Mouse (Mus musculus): ENCODE data around the gene Wdr38. TPM values are rescaled to one million over a fixed set of nuclear protein-coding genes. Genes with fewer than 3 reads are reported as not detected.
"Not testable (repeated sequence)": the region's sequence is repeated elsewhere in the genome, so short reads cannot be mapped to it uniquely, and the experiment has no call there.

The Wdr38 gene
- polyA plus RNA-seq, 1 experiment from 2014 or later = 1.6 TPM

DNA sequence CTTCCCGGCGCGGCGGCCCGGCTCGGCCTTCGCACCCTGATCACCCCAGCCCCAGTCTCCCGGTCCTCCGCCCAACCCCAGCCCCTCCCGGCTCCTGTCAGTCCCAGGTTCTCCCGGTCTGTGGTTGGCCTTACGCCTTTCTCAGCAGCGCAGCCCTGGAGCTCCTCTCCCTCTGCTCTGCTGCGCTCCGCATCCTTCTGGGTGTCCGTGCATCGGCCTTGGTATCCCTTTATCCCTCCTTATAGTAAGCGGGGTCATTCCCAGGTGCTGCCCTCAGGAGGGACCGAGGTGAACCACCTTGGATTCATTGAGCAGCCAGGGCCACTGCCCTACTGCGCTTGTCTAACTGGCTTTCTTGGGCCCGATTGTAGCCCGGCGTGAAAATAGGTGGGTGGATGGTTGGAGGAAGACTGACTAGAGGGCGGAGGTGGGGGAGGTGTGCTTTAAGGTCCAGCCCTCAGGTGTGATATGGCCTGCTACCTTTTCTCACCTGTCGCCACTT, 11.1 kb downstream of the Wdr38 start:
- Histone ChIP-seq H3K4me1 (peaks cover 53% of the 10 kb centered on the region), H3K4me3 (replicated peaks) (peak overlapping the region; percentile 87), H3K9me3 (replicated peaks) (no peaks in the 10 kb centered on the region), H3K9ac (replicated peaks) (peak overlapping the region; percentile 98), H3K4me2 (peak overlapping the region; percentile 89), H3K36me3 (peaks cover 17% of the 10 kb centered on the region), H3K27me3 (replicated peaks) (no peaks in the 10 kb centered on the region), H3K27ac (replicated peaks) (peak overlapping the region; percentile 94)
- peak; percentile 64 for ATAC-seq (ENCODE audit: low FRiP score)
- under 1% methylated on average over 25 of the region's 25 CpGs for WGBS

DNA sequence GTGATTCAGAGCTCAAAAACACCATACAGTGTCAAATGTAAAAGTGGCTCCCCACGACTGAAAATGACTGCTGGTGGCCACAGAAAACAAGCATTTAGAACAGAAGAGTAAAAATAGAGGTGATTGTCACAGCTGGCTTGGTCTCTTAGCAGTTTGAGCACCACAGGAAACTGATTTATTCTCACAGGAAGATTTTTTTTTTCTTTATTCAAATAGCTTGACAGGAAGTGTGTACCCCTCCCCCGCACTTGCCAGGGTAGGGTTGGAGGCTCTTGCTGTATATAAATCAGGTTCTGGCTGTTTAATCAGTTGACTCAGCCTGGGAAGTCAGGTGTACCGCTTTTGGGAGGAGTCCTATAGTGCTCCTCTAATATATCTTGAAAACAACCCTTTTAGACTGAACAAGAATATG, 11.7 kb downstream of the Wdr38 start:
- Histone ChIP-seq H3K4me1 (peaks cover 47% of the 10 kb centered on the region), H3K4me3 (replicated peaks) (peak overlapping the region; percentile 87), H3K27ac (replicated peaks) (peak overlapping the region; percentile 94), H3K4me2 (peak overlapping the region; percentile 89), H3K27me3 (replicated peaks) (no peaks in the 10 kb centered on the region), H3K9ac (replicated peaks) (peak overlapping the region; percentile 98), H3K9me3 (replicated peaks) (no peaks in the 10 kb centered on the region), H3K36me3 (peaks cover 18% of the 10 kb centered on the region)
- WGBS = 33% methylated on average over 3 of the region's 3 CpGs
- no peak for ATAC-seq (ENCODE audit: low FRiP score)

DNA sequence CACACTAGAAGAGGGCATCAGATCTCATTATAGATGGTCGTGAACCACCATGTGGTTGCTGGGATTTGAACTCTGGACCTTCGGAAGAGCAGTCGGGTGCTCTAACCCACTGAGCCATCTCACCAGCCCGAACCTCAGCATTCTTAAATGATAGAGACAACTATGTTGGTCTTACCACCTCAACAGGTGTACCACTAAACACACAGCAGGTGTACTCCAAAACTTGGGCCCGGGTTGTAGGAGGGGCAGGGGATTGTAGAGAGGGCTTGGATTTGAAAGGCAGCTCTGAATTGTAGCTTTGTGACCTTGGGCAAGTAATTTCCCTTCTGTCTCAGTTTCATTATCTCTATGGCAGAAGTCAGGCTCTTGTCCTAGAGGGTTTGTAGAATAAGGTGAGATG, 12.9 kb downstream of the Wdr38 start:
- peaks cover 43% of the 10 kb centered on the region for H3K4me1 ChIP-seq
- H3K36me3 ChIP-seq = peaks cover 30% of the 10 kb centered on the region
- WGBS = 93% methylated on average over 5 of the region's 5 CpGs
- H3K4me2 ChIP-seq; H3K9ac ChIP-seq (replicated peaks); ATAC-seq (ENCODE audit: low FRiP score); H3K4me3 ChIP-seq (replicated peaks); H3K27ac ChIP-seq (replicated peaks); H3K9me3 ChIP-seq (replicated peaks); H3K27me3 ChIP-seq (replicated peaks): not testable (repeated sequence)

DNA sequence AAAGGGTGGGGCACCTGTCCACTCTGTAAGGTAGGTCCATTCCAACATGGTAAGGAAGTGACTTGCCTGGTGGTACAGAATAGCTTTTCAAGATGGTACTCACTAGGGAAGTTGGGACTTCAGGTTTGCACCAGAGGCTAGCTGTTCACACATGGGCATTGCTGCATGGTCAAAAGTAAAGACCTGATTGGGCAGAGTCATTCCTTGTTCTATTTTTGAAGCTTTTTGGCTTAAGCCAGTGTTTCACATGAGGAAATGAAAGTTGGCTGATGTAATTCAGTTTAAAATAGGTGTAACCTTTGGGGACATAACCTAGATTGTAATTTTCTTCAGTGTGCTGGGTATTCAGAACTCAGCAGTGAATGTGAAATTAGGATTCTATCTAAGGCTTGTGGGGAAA, 14.0 kb downstream of the Wdr38 start:
- ATAC-seq (ENCODE audit: low FRiP score) = no peak
- H3K9ac ChIP-seq (replicated peaks) = no peak overlapping the region
- H3K27me3 ChIP-seq (replicated peaks) = no peaks in the 10 kb centered on the region
- H3K4me3 ChIP-seq (replicated peaks) = no peak overlapping the region
- no peaks in the 10 kb centered on the region for H3K9me3 ChIP-seq (replicated peaks)
- H3K27ac ChIP-seq (replicated peaks) = no peak overlapping the region
- H3K4me2 ChIP-seq = no peak overlapping the region
- peaks cover 41% of the 10 kb centered on the region for H3K36me3 ChIP-seq
- peaks cover 36% of the 10 kb centered on the region for H3K4me1 ChIP-seq

DNA sequence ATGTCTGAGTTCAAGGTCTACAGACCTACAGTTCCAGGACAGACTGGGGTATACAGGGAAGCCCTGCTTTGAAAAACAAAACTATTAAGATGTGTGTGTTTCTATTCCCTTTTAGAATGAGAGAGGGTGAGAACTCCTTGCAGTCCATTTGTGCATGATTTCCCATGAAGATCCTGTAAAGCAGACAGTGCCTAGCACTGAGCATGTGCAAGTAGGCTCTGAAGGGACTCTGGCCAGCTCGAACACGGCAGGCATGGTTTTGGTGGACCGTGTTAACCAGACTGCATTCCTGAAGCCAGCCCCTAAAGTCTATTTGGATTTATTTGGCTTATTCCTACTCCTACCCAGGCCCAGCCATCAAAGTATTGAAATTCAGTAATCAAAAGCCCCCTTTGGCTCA, 14.7 kb downstream of the Wdr38 start:
- Histone ChIP-seq H3K36me3 (peaks cover 48% of the 10 kb centered on the region), H3K27ac (replicated peaks) (no peak overlapping the region), H3K9me3 (replicated peaks) (no peaks in the 10 kb centered on the region), H3K4me1 (peaks cover 30% of the 10 kb centered on the region), H3K4me2 (no peak overlapping the region), H3K27me3 (replicated peaks) (no peaks in the 10 kb centered on the region), H3K9ac (replicated peaks) (0 out of 2 replicates have a peak overlapping the region, but pooled peaks have one; percentile 0), H3K4me3 (replicated peaks) (no peak overlapping the region)
- WGBS = 93% methylated on average over 3 of the region's 3 CpGs
- ATAC-seq (ENCODE audit: low FRiP score) = no peak

DNA sequence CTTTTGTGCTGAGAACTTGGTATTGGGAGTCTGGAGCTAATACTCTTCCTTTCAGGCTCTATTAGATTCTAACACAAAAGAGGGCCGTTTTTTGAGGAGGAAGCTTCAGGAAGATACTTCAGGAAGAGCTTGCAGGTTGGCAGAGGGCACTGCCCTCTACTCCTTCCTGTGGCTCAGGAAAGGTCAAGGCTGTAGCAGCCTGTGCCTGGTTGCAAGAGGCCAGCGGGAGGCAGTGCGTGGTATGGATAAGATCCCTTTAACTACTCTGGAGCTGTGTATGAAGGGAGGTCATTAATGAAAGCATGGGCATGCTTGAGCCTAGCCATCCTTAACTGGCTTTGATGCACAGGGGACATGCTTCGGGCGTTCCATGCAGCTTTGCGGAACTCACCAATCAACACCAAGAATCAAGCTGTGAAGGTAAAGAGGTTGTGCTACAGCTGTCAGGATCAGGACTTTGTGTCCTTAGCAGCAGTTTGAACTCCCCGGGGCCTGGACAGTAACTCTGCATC, 15.5 kb downstream of the Wdr38 start:
- H3K27me3 ChIP-seq (replicated peaks) = no peaks in the 10 kb centered on the region
- no peak overlapping the region for H3K9ac ChIP-seq (replicated peaks)
- no peak for ATAC-seq (ENCODE audit: low FRiP score)
- H3K4me2 ChIP-seq = no peak overlapping the region
- H3K4me1 ChIP-seq = peaks cover 24% of the 10 kb centered on the region
- H3K36me3 ChIP-seq = peaks cover 56% of the 10 kb centered on the region
- no peak overlapping the region for H3K27ac ChIP-seq (replicated peaks)
- no peaks in the 10 kb centered on the region for H3K9me3 ChIP-seq (replicated peaks)
- no peak overlapping the region for H3K4me3 ChIP-seq (replicated peaks)
- WGBS = 90% methylated on average over 7 of the region's 7 CpGs

DNA sequence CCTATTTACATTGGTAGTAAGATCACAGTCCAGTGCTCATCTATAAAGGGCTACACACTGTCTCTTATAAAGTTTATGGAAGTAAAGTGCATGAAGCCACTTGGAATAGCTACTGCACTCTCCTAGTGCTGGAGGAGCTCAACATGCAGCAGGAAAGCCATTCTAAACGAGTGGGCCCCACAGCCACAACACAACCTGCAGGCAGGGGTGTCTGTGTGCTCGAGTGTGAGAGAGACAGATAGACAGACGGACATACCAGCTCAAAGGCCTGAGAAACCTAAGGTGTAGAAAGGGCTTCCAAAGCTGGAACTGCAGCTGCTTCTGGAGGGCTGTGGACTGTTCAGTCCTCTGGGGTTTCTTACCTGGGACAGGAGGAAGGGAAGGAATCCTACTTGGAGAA, 19.3 kb downstream of the Wdr38 start:
- Histone ChIP-seq H3K9me3 (replicated peaks) (no peaks in the 10 kb centered on the region), H3K27me3 (replicated peaks) (no peaks in the 10 kb centered on the region), H3K4me1 (no peaks in the 10 kb centered on the region), H3K9ac (replicated peaks) (no peak overlapping the region), H3K36me3 (peaks cover 88% of the 10 kb centered on the region), H3K4me2 (no peak overlapping the region), H3K4me3 (replicated peaks) (no peak overlapping the region), H3K27ac (replicated peaks) (no peak overlapping the region)
- ATAC-seq (ENCODE audit: low FRiP score) = no peak
- WGBS = 83% methylated on average over 3 of the region's 3 CpGs

DNA sequence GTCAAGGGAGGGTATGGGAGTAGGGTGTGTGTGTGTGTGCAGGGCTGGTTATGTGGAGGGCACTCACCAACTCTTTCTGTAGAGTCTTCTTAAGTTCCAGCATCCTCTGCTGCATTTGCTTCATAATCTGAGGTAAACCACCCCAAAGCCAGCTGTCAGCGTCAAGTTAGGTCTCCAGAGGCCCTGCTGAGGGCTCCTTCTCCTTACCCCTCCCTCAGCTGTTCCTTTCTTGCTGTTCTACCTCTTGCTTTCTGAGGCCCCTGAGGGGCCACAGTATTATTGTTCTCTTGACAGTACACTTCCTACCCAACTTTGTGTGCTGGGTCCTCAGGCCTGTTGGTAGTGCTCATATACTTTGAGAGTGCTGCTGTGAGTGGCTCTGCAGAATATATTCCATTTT, 22.7 kb downstream of the Wdr38 start:
- Histone ChIP-seq H3K9me3 (replicated peaks) (no peaks in the 10 kb centered on the region), H3K4me2 (no peak overlapping the region)
- WGBS = 92% methylated on average over 1 of the region's 1 CpGs

DNA sequence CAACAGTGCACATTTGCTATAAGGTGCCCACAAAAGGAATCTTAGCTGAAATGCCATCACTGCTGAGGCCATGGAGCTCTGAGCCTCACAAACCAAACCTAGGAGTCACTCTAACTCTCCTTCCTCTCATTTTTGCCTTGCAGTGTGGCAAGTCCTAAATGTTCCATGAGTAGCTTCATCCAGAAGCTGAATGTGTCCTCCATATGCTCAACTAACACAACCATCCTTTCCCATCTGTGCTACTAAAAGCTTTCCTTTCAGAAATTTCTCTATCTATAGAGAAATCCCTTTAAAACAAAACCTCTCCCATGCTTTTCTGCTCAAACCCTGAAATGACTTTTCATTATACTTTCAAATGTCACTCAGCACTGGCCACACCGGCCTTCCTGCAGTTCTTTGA, 34.3 kb downstream of the Wdr38 start:
- Histone ChIP-seq H3K9me3 (replicated peaks) (no peaks in the 10 kb centered on the region), H3K36me3 (peaks cover 75% of the 10 kb centered on the region), H3K9ac (replicated peaks) (no peak overlapping the region), H3K4me1 (no peaks in the 10 kb centered on the region), H3K27ac (replicated peaks) (no peak overlapping the region), H3K4me3 (replicated peaks) (no peak overlapping the region), H3K4me2 (no peak overlapping the region), H3K27me3 (replicated peaks) (no peaks in the 10 kb centered on the region)
- no peak for ATAC-seq (ENCODE audit: low FRiP score)
- 84% methylated on average over 1 of the region's 1 CpGs for WGBS

More for the DNA sequence above, 22.7 kb downstream of the Wdr38 start:
- Histone ChIP-seq H3K4me1 (no peaks in the 10 kb centered on the region), H3K4me3 (replicated peaks) (no peak overlapping the region), H3K36me3 (peaks cover 91% of the 10 kb centered on the region), H3K27ac (replicated peaks) (no peak overlapping the region), H3K27me3 (replicated peaks) (no peaks in the 10 kb centered on the region), H3K9ac (replicated peaks) (no peak overlapping the region)
- ATAC-seq (ENCODE audit: low FRiP score) = no peak

DNA sequence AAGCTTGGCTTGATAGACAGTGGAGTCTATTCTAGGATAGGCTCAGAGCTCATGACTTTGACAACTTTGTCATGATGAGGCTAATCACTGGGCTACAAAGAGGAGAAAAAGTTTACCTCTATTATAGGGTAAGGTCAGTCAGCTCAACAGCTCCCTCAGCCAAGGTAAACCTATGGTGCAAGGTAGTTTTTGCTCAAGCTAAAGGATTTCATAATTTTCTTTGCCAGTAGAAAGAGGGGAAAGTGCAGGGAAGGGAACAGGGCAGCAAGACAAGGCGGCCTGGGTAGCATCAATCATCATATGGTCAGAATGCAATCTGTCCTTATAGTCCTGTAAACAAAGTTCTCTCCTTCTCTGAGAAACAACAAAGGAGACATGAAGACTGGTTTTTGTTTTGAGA, 42.9 kb downstream of the Wdr38 start:
- WGBS = 93% methylated on average over 1 of the region's 1 CpGs
- Histone ChIP-seq H3K4me3 (replicated peaks) (no peak overlapping the region), H3K27me3 (replicated peaks) (no peaks in the 10 kb centered on the region), H3K9me3 (replicated peaks) (no peaks in the 10 kb centered on the region), H3K4me1 (no peaks in the 10 kb centered on the region), H3K36me3 (peaks cover 76% of the 10 kb centered on the region), H3K9ac (replicated peaks) (no peak overlapping the region), H3K4me2 (no peak overlapping the region), H3K27ac (replicated peaks) (no peak overlapping the region)
- no peak for ATAC-seq (ENCODE audit: low FRiP score)

DNA sequence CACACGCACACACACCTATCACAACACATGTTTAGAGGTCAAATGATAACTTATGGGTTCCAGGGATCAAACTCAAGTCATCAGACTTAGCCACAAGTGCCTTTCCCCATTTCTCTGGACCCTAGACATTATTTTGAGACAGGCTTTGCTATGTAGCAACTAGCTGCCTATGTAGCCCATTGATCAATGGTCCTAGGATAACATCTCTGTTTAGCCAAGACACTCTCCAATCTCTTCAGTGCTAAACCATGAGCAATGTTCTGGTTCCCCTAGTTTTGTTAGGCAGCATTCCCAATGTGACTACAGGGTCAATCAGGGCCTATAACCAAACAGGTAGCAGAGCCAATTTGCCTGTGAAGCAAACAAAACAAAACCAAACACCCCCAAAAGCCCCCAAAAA, 51.2 kb downstream of the Wdr38 start:
- ATAC-seq (ENCODE audit: low FRiP score) = no peak
- Histone ChIP-seq H3K9ac (replicated peaks) (no peak overlapping the region), H3K27me3 (replicated peaks) (no peaks in the 10 kb centered on the region), H3K9me3 (replicated peaks) (no peaks in the 10 kb centered on the region), H3K27ac (replicated peaks) (no peak overlapping the region), H3K36me3 (peaks cover 70% of the 10 kb centered on the region), H3K4me2 (no peak overlapping the region), H3K4me1 (no peaks in the 10 kb centered on the region), H3K4me3 (replicated peaks) (no peak overlapping the region)
- WGBS = 100% methylated on average over 1 of the region's 1 CpGs

Measured in neural tube, embryonic 15.5 days (tissue).